Mouse (Mus musculus) midbrain, postnatal 0 days (tissue): ENCODE measurements around the gene B4galnt3. TPM values are rescaled to one million over a fixed set of nuclear protein-coding genes. Genes with fewer than 3 reads are reported as not detected.

Experiments
- ATAC-seq: fragments of 200-750 bp; cut with Nextera tagmentation; 2 replicates; pipeline ENCODE4 v1.8.0; 2017; ENCODE audit warnings: moderate number of reproducible peaks, mild to moderate bottlenecking, moderate TSS enrichment, moderate library complexity; ENCODE audit not compliant: low FRiP score
- DNase-seq: peaks from one replicate; pipeline ENCODE4 v3.0.0-alpha.2; 2015; ENCODE audit warnings: low spot score
- H3K27ac ChIP-seq: fragments of 300-500 bp; sonication (generic); 2 replicates; pipeline ENCODE4 v1.5.1; 2014; ENCODE audit warnings: low read depth, mild to moderate bottlenecking, low read length, mixed read lengths
- H3K27me3 ChIP-seq: fragments of 300-500 bp; sonication (generic); 2 replicates; pipeline ENCODE4 v1.6.1; 2014; ENCODE audit warnings: low read length, control low read depth, mixed read lengths; ENCODE audit not compliant: insufficient read depth
- H3K36me3 ChIP-seq: fragments of 300-500 bp; sonication (generic); 2 replicates; pipeline ENCODE4 v1.6.1; 2014; ENCODE audit warnings: low read length, control low read depth, mixed read lengths; ENCODE audit not compliant: insufficient read depth
- H3K4me1 ChIP-seq: fragments of 300-500 bp; sonication (generic); 2 replicates; pipeline ENCODE4 v1.6.1; 2014; ENCODE audit warnings: mild to moderate bottlenecking, control low read depth, antibody characterized with exemption, low read length, mixed read lengths; ENCODE audit not compliant: insufficient read depth
- H3K4me2 ChIP-seq: fragments of 300-500 bp; sonication (generic); 2 replicates; pipeline ENCODE4 v1.6.1; 2014; ENCODE audit warnings: low read depth, mild to moderate bottlenecking, low read length, mixed read lengths; ENCODE audit not compliant: poor library complexity, severe bottlenecking
- H3K4me3 ChIP-seq: fragments of 300-500 bp; sonication (generic); 2 replicates; pipeline ENCODE4 v1.5.1; 2014; ENCODE audit warnings: low read depth, mild to moderate bottlenecking, low read length, moderate library complexity
- H3K9ac ChIP-seq: fragments of 300-500 bp; sonication (generic); replicated peaks from 2 replicates; pipeline ENCODE4 v1.6.1; 2014; ENCODE audit warnings: mild to moderate bottlenecking, low read length, moderate library complexity, mixed read lengths; ENCODE audit not compliant: poor library complexity, severe bottlenecking
- H3K9me3 ChIP-seq: fragments of 300-500 bp; sonication (generic); 2 replicates; pipeline ENCODE4 v1.6.1; 2016; ENCODE audit warnings: low read length, control low read depth
- CTCF ChIP-seq: IDR thresholded peaks from 2 replicates; pipeline ENCODE4 v1.5.1; 2016; ENCODE audit warnings: antibody characterized with exemption, mild to moderate bottlenecking
- WGBS: fragments of 180-500 bp; shearing (Covaris S2); extraction: QIAGEN DNeasy Blood & Tissue Kit; methylation state at CpG from one replicate; pipeline ENCODE4 v1.1.7; 2014; 5-methylcytosine and 5-hydroxymethylcytosine counted together
- polyA plus RNA-seq: library from polyadenylated mRNA; unstranded; fragments of >200 nt; fragmentation: Nextera tagmentation; extraction: Ambion mirVana; gene quantifications from 2 replicates; pipeline ENCODE4 v1.2.1, GENCODE M21; 2015
- total RNA-seq: library from RNA; depleted of rRNA; stranded (reverse); fragments of >200 nt; gene quantifications from 2 replicates; pipeline ENCODE4 v1.2.3, GENCODE M21; 2014

Gene B4galnt3
- total and polyA plus RNA-seq, 2 experiments from 2014 or later = 0.16 to 0.82 TPM

DNA sequence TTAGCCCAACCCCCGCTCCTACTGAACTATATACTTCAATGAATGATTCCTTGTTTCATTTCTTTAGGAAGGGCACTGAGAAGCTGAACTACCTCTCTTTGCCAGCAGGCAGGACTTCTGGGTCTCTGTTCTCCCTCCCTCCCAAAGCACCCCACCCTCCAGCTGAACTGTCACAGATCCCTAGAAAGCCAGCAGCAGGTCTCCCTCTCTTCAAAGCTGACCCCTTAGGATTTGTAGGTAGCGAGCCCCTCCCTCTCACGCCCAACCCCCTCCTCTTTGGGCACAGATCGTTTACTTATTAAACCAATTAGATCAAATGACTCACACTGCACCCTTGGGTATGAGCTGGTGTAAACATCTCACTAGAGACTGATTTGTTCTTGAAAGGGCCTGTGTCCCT is 39.7 kb downstream of the B4galnt3 start:
- ATAC-seq (no peak), DNase-seq (no peak)
- H3K4me2 ChIP-seq = no peak overlapping the region
- no peak overlapping the region for H3K4me3 ChIP-seq
- H3K27me3 ChIP-seq = no peaks in the 10 kb centered on the region
- H3K4me1 ChIP-seq = no peaks in the 10 kb centered on the region
- H3K9me3 ChIP-seq = no peaks in the 10 kb centered on the region
- 72% methylated on average over 4 of the region's 4 CpGs for WGBS
- no peaks in the 10 kb centered on the region for H3K36me3 ChIP-seq
- H3K9ac ChIP-seq = no peak overlapping the region
- TF ChIP-seq CTCF = no peak
- no peak overlapping the region for H3K27ac ChIP-seq

DNA sequence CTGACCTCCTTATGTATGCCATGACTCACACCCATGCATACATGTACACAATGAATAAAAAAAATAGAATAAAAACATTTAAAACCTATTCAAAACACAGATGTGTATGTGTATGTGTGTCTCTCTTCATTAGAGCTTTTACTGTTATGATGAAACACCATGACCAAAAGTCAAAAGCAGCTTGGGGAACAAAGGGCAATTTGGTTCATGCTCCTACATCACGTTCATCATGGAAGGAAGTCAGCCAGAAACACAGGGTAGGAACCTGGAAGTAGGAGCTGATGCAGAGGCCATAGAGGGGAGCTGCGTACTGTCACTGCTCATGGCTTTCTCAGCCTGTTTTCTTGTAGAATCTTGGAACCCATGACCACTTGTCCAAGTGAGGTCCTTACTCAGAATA is 41.6 kb downstream of the B4galnt3 start:
- 90% methylated on average over 2 of the region's 2 CpGs for WGBS
- no peak overlapping the region for H3K4me2 ChIP-seq

DNA sequence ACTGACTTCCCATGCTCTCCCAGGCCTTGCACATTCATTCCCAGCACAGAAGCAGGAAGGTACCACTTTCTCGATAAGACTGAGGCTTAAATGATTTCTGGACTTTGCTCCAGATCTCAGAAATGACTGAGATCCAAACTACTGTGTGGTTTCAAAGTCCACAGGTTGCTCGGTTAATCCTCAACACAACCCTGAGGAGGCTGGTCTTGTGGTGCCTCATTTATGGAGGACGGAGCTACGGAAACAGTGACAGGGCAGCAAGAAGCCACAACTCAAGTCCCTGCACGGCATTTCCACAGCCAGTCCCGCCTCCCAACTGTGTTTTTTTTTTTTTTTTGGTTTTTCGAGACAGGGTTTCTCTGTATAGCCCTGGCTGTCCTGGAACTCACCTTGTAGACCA is 43.3 kb downstream of the B4galnt3 start:
- H3K4me2 ChIP-seq = no peak overlapping the region
- no peak overlapping the region for H3K9ac ChIP-seq
- H3K27ac ChIP-seq = no peak overlapping the region
- H3K36me3 ChIP-seq = no peaks in the 10 kb centered on the region
- H3K4me1 ChIP-seq = no peaks in the 10 kb centered on the region
- DNase-seq (no peak), ATAC-seq (no peak)
- no peaks in the 10 kb centered on the region for H3K9me3 ChIP-seq
- no peaks in the 10 kb centered on the region for H3K27me3 ChIP-seq
- TF ChIP-seq CTCF = no peak
- WGBS = 85% methylated on average over 7 of the region's 7 CpGs
- no peak overlapping the region for H3K4me3 ChIP-seq

More for the DNA sequence above, 41.6 kb downstream of the B4galnt3 start:
- Histone ChIP-seq H3K27me3 (no peaks in the 10 kb centered on the region), H3K4me1 (no peaks in the 10 kb centered on the region), H3K4me3 (no peak overlapping the region), H3K36me3 (no peaks in the 10 kb centered on the region), H3K9ac (no peak overlapping the region), H3K27ac (no peak overlapping the region), H3K9me3 (no peaks in the 10 kb centered on the region)
- ATAC-seq (no peak), DNase-seq (no peak)
- no peak for TF ChIP-seq CTCF

DNA sequence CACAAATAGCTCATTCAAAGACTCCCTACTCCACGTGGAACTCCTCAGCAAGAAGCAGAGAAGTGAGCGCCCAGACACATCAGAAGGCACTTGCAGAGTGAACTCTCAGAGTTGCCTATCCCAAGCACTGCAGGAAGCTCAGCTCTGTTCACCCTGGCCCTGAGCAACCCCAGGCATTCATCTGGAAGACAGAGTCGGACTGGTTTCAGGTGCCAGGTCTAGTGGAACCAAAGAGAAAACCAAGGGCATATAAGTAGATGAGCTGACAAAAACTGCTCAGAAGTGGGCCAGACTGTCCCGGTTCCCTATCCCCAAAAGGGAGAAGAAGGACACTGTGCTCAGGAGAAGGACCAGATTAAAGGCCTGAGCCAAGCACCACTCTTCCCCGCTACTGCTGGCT is 44.5 kb downstream of the B4galnt3 start:
- no peak overlapping the region for H3K4me2 ChIP-seq
- no peaks in the 10 kb centered on the region for H3K9me3 ChIP-seq
- H3K4me1 ChIP-seq = no peaks in the 10 kb centered on the region
- no peak overlapping the region for H3K27ac ChIP-seq
- H3K9ac ChIP-seq = no peak overlapping the region
- ATAC-seq (no peak), DNase-seq (no peak)
- H3K27me3 ChIP-seq = no peaks in the 10 kb centered on the region
- TF ChIP-seq CTCF = no peak
- WGBS = 74% methylated on average over 5 of the region's 5 CpGs
- no peaks in the 10 kb centered on the region for H3K36me3 ChIP-seq
- H3K4me3 ChIP-seq = no peak overlapping the region

- Histone ChIP-seq H3K27me3 (no peaks in the 10 kb centered on the region), H3K9me3 (no peaks in the 10 kb centered on the region), H3K36me3 (no peaks in the 10 kb centered on the region), H3K27ac (no peak overlapping the region), H3K4me1 (no peaks in the 10 kb centered on the region), H3K4me3 (no peak overlapping the region), H3K4me2 (no peak overlapping the region), H3K9ac (no peak overlapping the region)
- DNase-seq (no peak), ATAC-seq (no peak)
- 79% methylated on average over 5 of the region's 5 CpGs for WGBS
- no peak for TF ChIP-seq CTCF
These were observed 47.7 kb downstream of the B4galnt3 start for GRCm38 (mm10) chr6:120246676-120247075.

DNA sequence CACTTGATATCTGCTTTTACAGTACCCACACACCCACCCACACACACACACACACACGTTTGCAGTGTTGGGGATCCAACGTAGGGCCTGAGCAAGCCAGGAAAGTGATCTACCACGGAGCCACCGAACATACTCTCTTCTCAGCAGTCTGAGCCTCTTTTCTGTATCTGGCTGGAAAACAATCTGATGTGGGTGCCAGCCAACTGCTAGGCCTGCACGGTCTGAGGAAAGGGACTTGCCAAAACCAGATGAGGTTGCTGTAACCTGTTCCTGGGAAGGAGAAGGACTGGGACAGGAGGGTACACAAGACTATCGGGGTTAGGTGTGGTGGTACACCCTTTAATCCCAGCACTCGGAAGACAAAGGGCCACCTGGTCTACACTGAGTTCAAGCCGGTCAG is 51.1 kb downstream of the B4galnt3 start:
- ATAC-seq (no peak), DNase-seq (no peak)
- no peaks in the 10 kb centered on the region for H3K9me3 ChIP-seq
- no peak overlapping the region for H3K9ac ChIP-seq
- H3K4me1 ChIP-seq = no peaks in the 10 kb centered on the region
- no peaks in the 10 kb centered on the region for H3K27me3 ChIP-seq
- H3K36me3 ChIP-seq = no peaks in the 10 kb centered on the region
- no peak for TF ChIP-seq CTCF
- H3K4me3 ChIP-seq = no peak overlapping the region
- no peak overlapping the region for H3K27ac ChIP-seq
- H3K4me2 ChIP-seq = no peak overlapping the region
- 79% methylated on average over 8 of the region's 8 CpGs for WGBS
